10 mouse cellular contexts compared by ENCODE assay signal in genomic region chrX:139257072-139257471, GRCm38 (mm10). TPM values are rescaled to one million over a fixed set of nuclear protein-coding genes. Genes with fewer than 3 reads are reported as not detected.
"Had no signal": no experiment of that assay in that cellular context is flagged by ENCODE, and none has a peak within 500 bp of the region (broad histone marks: within the 10 kb centered on the region; RNA-seq: fewer than 3 reads in every experiment).

No protein-coding gene starts in this region.

- DNase-seq: kidney, adult 8-10 months; layer of hippocampus, adult 9-11 months; layer of hippocampus, postnatal 36 days; lung, adult 2 months; lung, postnatal 14 days; retina, postnatal 1 day; right cerebral cortex, postnatal 4 days; spleen, adult 18-20 months; thymus, postnatal 4 days had no signal

RNA-seq across cellular contexts. Expression of gene Mum1l1, which starts 47.2 kb away (rescaled TPM):
- total RNA-seq: megakaryocyte-erythroid progenitor cell, adult 5-6 weeks had no signal
